Mouse (Mus musculus): Measurements from ENCODE around the gene C1rl. TPM values are rescaled to one million over a fixed set of nuclear protein-coding genes. Genes with fewer than 3 reads are reported as not detected.
A peak's percentile ranks its signal among the peaks of the same experiment; 100 is the strongest.
"Not testable (repeated sequence)": the region's sequence is repeated elsewhere in the genome, so short reads cannot be mapped to it uniquely, and the experiment has no call there.

C1rl gene
- polyA plus RNA-seq, 1 experiment from 2014 or later = 0.67 TPM

GRCm38 (mm10) chr6:124475335-124476075 is 17.4 kb upstream of the C1rl start:
- H3K9me3 ChIP-seq (replicated peaks); H3K36me3 ChIP-seq; H3K4me2 ChIP-seq (replicated peaks); H3K4me1 ChIP-seq; H3K27me3 ChIP-seq; ATAC-seq (ENCODE audit: insufficient number of reproducible peaks, low FRiP score, low TSS enrichment, low read depth); H3K27ac ChIP-seq (replicated peaks); H3K4me3 ChIP-seq (replicated peaks); H3K9ac ChIP-seq: not testable (repeated sequence)
- 89% methylated on average over 8 of the region's 11 CpGs for WGBS

- 82% methylated on average over 7 of the region's 7 CpGs for WGBS
- no peak overlapping the region for H3K9ac ChIP-seq
- no peaks in the 10 kb centered on the region for H3K36me3 ChIP-seq
- no peak for ATAC-seq (ENCODE audit: insufficient number of reproducible peaks, low FRiP score, low TSS enrichment, low read depth)
- H3K4me1 ChIP-seq = 0 out of 2 replicates have a peak, but pooled peaks cover 6% of the 10 kb centered on the region
- no peak overlapping the region for H3K4me3 ChIP-seq (replicated peaks)
- no peak overlapping the region for H3K4me2 ChIP-seq (replicated peaks)
- no peaks in the 10 kb centered on the region for H3K27me3 ChIP-seq
- H3K27ac ChIP-seq (replicated peaks) = no peak overlapping the region
- no peaks in the 10 kb centered on the region for H3K9me3 ChIP-seq (replicated peaks)
These were observed 16.7 kb upstream of the C1rl start for GRCm38 (mm10) chr6:124476216-124476615.

GRCm38 (mm10) chr6:124476796-124477195 is 16.1 kb upstream of the C1rl start:
- ATAC-seq (ENCODE audit: insufficient number of reproducible peaks, low FRiP score, low TSS enrichment, low read depth) = no peak
- H3K4me1 ChIP-seq = 0 out of 2 replicates have a peak, but pooled peaks cover 6% of the 10 kb centered on the region
- no peak overlapping the region for H3K4me3 ChIP-seq (replicated peaks)
- H3K36me3 ChIP-seq = no peaks in the 10 kb centered on the region
- H3K4me2 ChIP-seq (replicated peaks) = no peak overlapping the region
- H3K27me3 ChIP-seq = no peaks in the 10 kb centered on the region
- no peak overlapping the region for H3K27ac ChIP-seq (replicated peaks)
- WGBS = 78% methylated on average over 11 of the region's 11 CpGs
- H3K9me3 ChIP-seq (replicated peaks) = no peaks in the 10 kb centered on the region
- no peak overlapping the region for H3K9ac ChIP-seq

GRCm38 (mm10) chr6:124477221-124477655 is 15.7 kb upstream of the C1rl start:
- Histone ChIP-seq H3K9ac (no peak overlapping the region), H3K36me3 (no peaks in the 10 kb centered on the region), H3K27me3 (no peaks in the 10 kb centered on the region), H3K4me1 (0 out of 2 replicates have a peak, but pooled peaks cover 6% of the 10 kb centered on the region), H3K9me3 (replicated peaks) (no peaks in the 10 kb centered on the region), H3K4me3 (replicated peaks) (no peak overlapping the region), H3K4me2 (replicated peaks) (no peak overlapping the region), H3K27ac (replicated peaks) (no peak overlapping the region)
- 67% methylated on average over 5 of the region's 5 CpGs for WGBS
- no peak for ATAC-seq (ENCODE audit: insufficient number of reproducible peaks, low FRiP score, low TSS enrichment, low read depth)

- H3K27me3 ChIP-seq = no peaks in the 10 kb centered on the region
- WGBS = 42% methylated on average over 17 of the region's 17 CpGs
- H3K4me2 ChIP-seq (replicated peaks) = 0 out of 2 replicates have a peak overlapping the region, but pooled peaks have one; percentile 4
- H3K27ac ChIP-seq (replicated peaks) = no peak overlapping the region
- H3K36me3 ChIP-seq = no peaks in the 10 kb centered on the region
- H3K4me1 ChIP-seq = 0 out of 2 replicates have a peak, but pooled peaks cover 6% of the 10 kb centered on the region
- peak; percentile 44 for ATAC-seq (ENCODE audit: insufficient number of reproducible peaks, low FRiP score, low TSS enrichment, low read depth)
- no peak overlapping the region for H3K9ac ChIP-seq
- no peak overlapping the region for H3K4me3 ChIP-seq (replicated peaks)
- no peaks in the 10 kb centered on the region for H3K9me3 ChIP-seq (replicated peaks)
These were observed 14.8 kb upstream of the C1rl start for GRCm38 (mm10) chr6:124477922-124478651.

GRCm38 (mm10) chr6:124478874-124479572 is 13.9 kb upstream of the C1rl start:
- H3K4me1 ChIP-seq = 0 out of 2 replicates have a peak, but pooled peaks cover 6% of the 10 kb centered on the region
- H3K9ac ChIP-seq = no peak overlapping the region
- ATAC-seq (ENCODE audit: insufficient number of reproducible peaks, low FRiP score, low TSS enrichment, low read depth) = no peak
- WGBS = 82% methylated on average over 3 of the region's 3 CpGs
- no peak overlapping the region for H3K4me3 ChIP-seq (replicated peaks)
- H3K27ac ChIP-seq (replicated peaks) = no peak overlapping the region
- no peak overlapping the region for H3K4me2 ChIP-seq (replicated peaks)
- no peaks in the 10 kb centered on the region for H3K36me3 ChIP-seq
- no peaks in the 10 kb centered on the region for H3K9me3 ChIP-seq (replicated peaks)
- H3K27me3 ChIP-seq = no peaks in the 10 kb centered on the region

GRCm38 (mm10) chr6:124479573-124479930 is 13.4 kb upstream of the C1rl start:
- Histone ChIP-seq H3K4me3 (replicated peaks) (no peak overlapping the region), H3K4me1 (0 out of 2 replicates have a peak, but pooled peaks cover 6% of the 10 kb centered on the region), H3K4me2 (replicated peaks) (no peak overlapping the region), H3K9ac (no peak overlapping the region), H3K9me3 (replicated peaks) (no peaks in the 10 kb centered on the region), H3K27me3 (no peaks in the 10 kb centered on the region), H3K27ac (replicated peaks) (no peak overlapping the region), H3K36me3 (no peaks in the 10 kb centered on the region)
- ATAC-seq (ENCODE audit: insufficient number of reproducible peaks, low FRiP score, low TSS enrichment, low read depth) = no peak
- 89% methylated on average over 3 of the region's 3 CpGs for WGBS

- Histone ChIP-seq H3K9me3 (replicated peaks) (no peaks in the 10 kb centered on the region), H3K4me3 (replicated peaks) (no peak overlapping the region), H3K4me1 (0 out of 2 replicates have a peak, but pooled peaks cover 7% of the 10 kb centered on the region), H3K36me3 (no peaks in the 10 kb centered on the region), H3K27me3 (no peaks in the 10 kb centered on the region), H3K27ac (replicated peaks) (no peak overlapping the region), H3K4me2 (replicated peaks) (no peak overlapping the region), H3K9ac (no peak overlapping the region)
- ATAC-seq (ENCODE audit: insufficient number of reproducible peaks, low FRiP score, low TSS enrichment, low read depth) = no peak
- 53% methylated on average over 4 of the region's 4 CpGs for WGBS
These were observed 12.6 kb upstream of the C1rl start for GRCm38 (mm10) chr6:124480295-124480694.

GRCm38 (mm10) chr6:124481571-124481970 is 11.3 kb upstream of the C1rl start:
- no peak overlapping the region for H3K9ac ChIP-seq
- H3K4me2 ChIP-seq (replicated peaks) = no peak overlapping the region
- ATAC-seq (ENCODE audit: insufficient number of reproducible peaks, low FRiP score, low TSS enrichment, low read depth) = no peak
- H3K36me3 ChIP-seq = no peaks in the 10 kb centered on the region
- no peaks in the 10 kb centered on the region for H3K27me3 ChIP-seq
- no peak overlapping the region for H3K27ac ChIP-seq (replicated peaks)
- no peaks in the 10 kb centered on the region for H3K9me3 ChIP-seq (replicated peaks)
- H3K4me1 ChIP-seq = 0 out of 2 replicates have a peak, but pooled peaks cover 9% of the 10 kb centered on the region
- no peak overlapping the region for H3K4me3 ChIP-seq (replicated peaks)
- 24% methylated on average over 6 of the region's 6 CpGs for WGBS

- not testable (repeated sequence) for ATAC-seq (ENCODE audit: insufficient number of reproducible peaks, low FRiP score, low TSS enrichment, low read depth); H3K27me3 ChIP-seq; H3K27ac ChIP-seq (replicated peaks); H3K4me3 ChIP-seq (replicated peaks); H3K9ac ChIP-seq; H3K36me3 ChIP-seq; H3K4me1 ChIP-seq; H3K4me2 ChIP-seq (replicated peaks); H3K9me3 ChIP-seq (replicated peaks)
- 86% methylated on average over 3 of the region's 3 CpGs for WGBS
These were observed 9.1 kb upstream of the C1rl start for GRCm38 (mm10) chr6:124483831-124484230.

- H3K27me3 ChIP-seq = no peaks in the 10 kb centered on the region
- no peak overlapping the region for H3K4me3 ChIP-seq (replicated peaks)
- H3K4me1 ChIP-seq = 0 out of 2 replicates have a peak, but pooled peaks cover 3% of the 10 kb centered on the region
- no peak for ATAC-seq (ENCODE audit: insufficient number of reproducible peaks, low FRiP score, low TSS enrichment, low read depth)
- WGBS = 55% methylated on average over 7 of the region's 7 CpGs
- H3K9me3 ChIP-seq (replicated peaks) = no peaks in the 10 kb centered on the region
- H3K9ac ChIP-seq = no peak overlapping the region
- H3K36me3 ChIP-seq = no peaks in the 10 kb centered on the region
- H3K27ac ChIP-seq (replicated peaks) = no peak overlapping the region
- H3K4me2 ChIP-seq (replicated peaks) = no peak overlapping the region
These were observed 8.1 kb upstream of the C1rl start for GRCm38 (mm10) chr6:124484851-124485250.

All from embryonic facial prominence, embryonic 15.5 days (tissue).